Mouse (Mus musculus) midbrain, embryonic 10.5 days (tissue): ENCODE measurements around the gene Paqr8. TPM values are rescaled to one million over a fixed set of nuclear protein-coding genes. Genes with fewer than 3 reads are reported as not detected.

ENCODE experiments used
- DNase-seq: peaks from one replicate; pipeline ENCODE4 v3.0.0-alpha.2; 2017; ENCODE audit warnings: low spot score
- H3K27ac ChIP-seq: fragments of 300-500 bp; sonication (generic); replicated peaks from 2 replicates; pipeline ENCODE4 v1.5.1; 2016; ENCODE audit warnings: mild to moderate bottlenecking
- H3K27me3 ChIP-seq: fragments of 300-500 bp; sonication (generic); 2 replicates; pipeline ENCODE4 v1.6.1; 2016; ENCODE audit warnings: low read depth, mild to moderate bottlenecking; ENCODE audit not compliant: poor library complexity, severe bottlenecking
- H3K36me3 ChIP-seq: fragments of 300-500 bp; sonication (generic); 2 replicates; pipeline ENCODE4 v1.6.1; 2016; ENCODE audit warnings: mild to moderate bottlenecking, moderate library complexity
- H3K4me1 ChIP-seq: fragments of 300-500 bp; sonication (generic); 2 replicates; pipeline ENCODE4 v1.6.1; 2016
- H3K4me3 ChIP-seq: fragments of 300-500 bp; sonication (generic); 2 replicates; pipeline ENCODE4 v1.5.1; 2016; ENCODE audit warnings: mild to moderate bottlenecking, moderate library complexity
- H3K9me3 ChIP-seq: fragments of 300-500 bp; sonication (generic); replicated peaks from 2 replicates; pipeline ENCODE4 v1.6.1; 2016; ENCODE audit warnings: mild to moderate bottlenecking
- WGBS: fragments of 180-500 bp; shearing (Covaris S2); methylation state at CpG from one replicate; pipeline ENCODE4 v1.1.7; 2016; 5-methylcytosine and 5-hydroxymethylcytosine counted together
- polyA plus RNA-seq: library from polyadenylated mRNA; unstranded; fragments of >200 nt; fragmentation: Nextera tagmentation; extraction: Ambion mirVana; gene quantifications from 2 replicates; pipeline ENCODE4 v1.2.1, GENCODE M21; 2016

Paqr8 gene
- polyA plus RNA-seq, 1 experiment from 2014 or later: 5.3 TPM

DNA sequence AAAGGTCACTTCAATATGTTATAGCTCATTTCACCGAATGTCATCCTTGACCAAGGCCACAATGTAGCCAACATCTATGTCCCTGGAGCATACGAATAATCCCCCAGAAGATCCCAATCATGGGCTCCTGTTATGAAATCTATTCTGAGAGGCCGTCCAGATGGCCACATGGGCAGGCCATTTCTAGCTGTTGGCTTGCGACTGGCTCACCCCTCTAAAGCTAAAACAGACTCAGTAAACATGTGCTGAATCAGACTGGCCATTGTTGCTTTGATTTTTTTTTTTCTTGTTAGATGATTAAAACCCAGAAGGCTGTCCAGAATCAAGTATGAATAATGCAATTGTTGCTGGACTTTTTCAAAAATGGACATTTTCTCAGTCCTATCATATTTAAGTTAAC, 7.3 kb upstream of the Paqr8 start:
- H3K4me1 ChIP-seq: no peaks in the 10 kb centered on the region
- WGBS: 94% methylated on average over 4 of the region's 4 CpGs
- no peak overlapping the region for H3K4me3 ChIP-seq
- H3K9me3 ChIP-seq: no peaks in the 10 kb centered on the region
- H3K27ac ChIP-seq: no peak overlapping the region
- no peaks in the 10 kb centered on the region for H3K27me3 ChIP-seq
- no peak for DNase-seq
- H3K36me3 ChIP-seq: no peaks in the 10 kb centered on the region

DNA sequence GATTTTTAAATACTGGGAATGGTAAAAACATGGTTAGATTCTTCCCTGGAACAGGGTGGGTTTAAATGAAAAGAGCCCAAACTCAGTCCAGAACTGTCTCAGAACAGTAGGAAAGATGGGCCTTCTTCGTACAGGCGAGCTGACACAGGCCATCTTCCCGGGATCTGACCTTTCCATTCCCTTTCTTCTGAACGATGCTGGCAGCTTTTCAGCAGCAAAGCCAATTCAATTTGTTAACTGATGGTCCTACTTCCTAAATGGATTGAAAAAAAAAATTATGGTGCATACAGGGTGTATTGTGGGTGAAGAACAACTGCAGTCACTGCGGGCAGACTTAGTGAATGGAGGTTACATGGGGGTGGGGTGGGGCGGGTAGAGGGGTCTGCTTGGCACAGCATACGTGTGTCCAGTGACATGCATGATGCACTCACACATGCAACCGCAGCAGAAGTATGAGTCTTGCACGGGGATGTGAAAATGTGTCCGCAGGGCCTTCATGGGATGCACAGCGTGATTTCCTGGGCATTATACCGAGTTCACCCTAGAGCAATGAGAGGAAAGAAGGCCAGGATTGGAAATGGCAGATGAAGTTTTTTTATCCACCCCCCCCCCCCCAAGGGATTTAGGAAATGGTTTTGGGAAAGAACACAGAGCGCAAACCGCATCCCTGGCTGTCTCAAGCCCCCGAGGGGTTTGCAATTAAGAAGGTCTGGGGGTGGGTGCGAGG, 566 bp upstream of the Paqr8 start:
- H3K27me3 ChIP-seq: peaks cover 7% of the 10 kb centered on the region; the same call in 1 of the 2 replicates
- H3K4me3 ChIP-seq: peak overlapping the region; percentile 64
- H3K4me1 ChIP-seq: peaks cover 21% of the 10 kb centered on the region
- no peaks in the 10 kb centered on the region for H3K9me3 ChIP-seq
- no peaks in the 10 kb centered on the region for H3K36me3 ChIP-seq
- peak overlapping the region; percentile 84 for H3K27ac ChIP-seq
- DNase-seq: no peak
- WGBS: 26% methylated on average over 16 of the region's 16 CpGs

DNA sequence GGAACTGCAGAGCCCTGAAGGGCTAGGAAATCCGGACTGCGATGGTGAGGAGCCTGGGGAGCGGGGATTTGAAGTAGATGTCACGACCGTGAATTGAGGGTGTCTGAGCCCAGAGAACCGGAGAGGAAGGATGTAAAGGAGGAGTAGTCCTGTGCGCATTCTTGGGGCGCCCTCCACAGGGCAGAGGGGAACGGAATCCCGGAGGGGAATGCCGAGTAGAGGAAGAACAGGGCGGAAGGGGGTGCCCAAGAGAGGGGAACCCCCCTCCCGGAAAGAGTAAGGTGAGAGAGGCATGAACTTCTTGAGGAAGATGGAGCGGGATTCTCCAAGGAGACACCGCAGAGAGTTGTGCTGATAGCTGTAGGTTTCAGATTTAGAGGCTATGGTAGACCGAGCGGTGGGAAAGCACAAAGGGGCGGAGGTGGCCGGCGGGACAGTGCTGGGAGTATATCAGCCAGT, 564 bp downstream of the Paqr8 start:
- H3K36me3 ChIP-seq: no peaks in the 10 kb centered on the region
- H3K27ac ChIP-seq: peak overlapping the region; percentile 84
- WGBS: under 1% methylated on average over 20 of the region's 20 CpGs
- H3K9me3 ChIP-seq: no peaks in the 10 kb centered on the region
- H3K27me3 ChIP-seq: peaks cover 7% of the 10 kb centered on the region; the same call in 1 of the 2 replicates
- H3K4me1 ChIP-seq: peaks cover 21% of the 10 kb centered on the region
- DNase-seq: peak; percentile 73
- H3K4me3 ChIP-seq: peak overlapping the region; percentile 64

DNA sequence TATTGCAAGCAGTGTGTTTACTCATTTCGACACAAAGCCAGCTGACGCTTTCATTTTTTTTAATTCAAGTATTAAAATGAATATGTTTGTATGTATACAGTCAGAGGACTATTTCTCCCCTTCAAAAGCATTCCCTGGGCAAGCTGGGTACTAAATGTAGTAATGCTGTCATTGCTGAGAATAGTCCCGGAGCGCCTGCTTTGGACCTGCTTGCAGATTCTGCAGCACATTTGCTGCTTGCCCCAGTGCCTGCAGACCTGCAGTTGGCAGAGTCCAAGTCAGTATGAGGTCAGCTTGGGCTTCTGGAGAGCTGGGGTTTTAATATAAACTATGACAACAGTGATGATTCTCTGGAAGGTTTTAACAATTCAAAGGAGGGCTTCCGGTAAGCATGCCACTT, 2.7 kb downstream of the Paqr8 start:
- H3K4me3 ChIP-seq: no peak overlapping the region
- H3K27ac ChIP-seq: no peak overlapping the region
- H3K9me3 ChIP-seq: no peaks in the 10 kb centered on the region
- 92% methylated on average over 5 of the region's 5 CpGs for WGBS
- H3K27me3 ChIP-seq: peaks cover 7% of the 10 kb centered on the region; the same call in 1 of the 2 replicates
- no peak for DNase-seq
- H3K36me3 ChIP-seq: no peaks in the 10 kb centered on the region
- H3K4me1 ChIP-seq: peaks cover 21% of the 10 kb centered on the region

DNA sequence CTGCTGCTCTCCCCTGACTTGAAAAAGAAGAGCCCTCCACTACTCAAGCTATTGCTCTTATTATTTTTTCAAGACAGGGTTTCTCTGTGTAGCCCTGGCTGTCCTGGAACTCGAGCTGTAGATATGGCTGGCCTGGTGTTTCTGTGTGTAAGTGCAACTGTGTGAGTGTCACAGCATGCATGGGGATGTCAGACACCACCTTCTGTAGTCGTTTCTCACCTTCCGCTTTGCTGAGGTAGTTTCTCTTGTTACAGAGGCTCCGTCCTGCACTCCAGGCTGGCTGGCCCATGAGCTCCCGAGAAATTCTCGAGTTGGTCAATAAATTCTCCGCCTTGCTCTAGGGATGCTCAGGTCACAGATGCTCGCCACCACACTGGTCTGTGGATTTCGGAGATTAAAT, 8.0 kb downstream of the Paqr8 start:
- 86% methylated on average over 9 of the region's 9 CpGs for WGBS

DNA sequence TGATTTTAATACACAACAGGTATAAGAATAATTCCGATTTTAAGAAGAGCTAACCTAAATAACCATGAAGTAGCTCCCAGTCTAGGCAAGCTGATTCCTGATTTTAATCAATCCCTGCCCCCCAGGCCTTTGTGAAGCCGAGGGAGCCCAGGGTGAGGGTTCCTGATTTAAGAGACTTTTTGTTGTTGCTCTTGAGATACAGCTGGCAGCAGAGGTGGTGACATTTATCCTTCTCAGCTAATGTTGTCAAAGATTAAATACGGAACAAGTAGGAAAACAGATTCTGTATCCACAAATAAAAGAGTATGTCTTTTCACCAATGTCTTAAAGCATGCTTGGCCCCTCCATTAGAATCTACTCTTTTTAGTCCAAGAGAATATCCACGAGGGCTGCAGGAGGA, 9.9 kb downstream of the Paqr8 start:
- Histone ChIP-seq H3K4me1 (peaks cover 10% of the 10 kb centered on the region; the same call in 1 of the 2 replicates), H3K27me3 (no peaks in the 10 kb centered on the region), H3K4me3 (no peak overlapping the region), H3K36me3 (no peaks in the 10 kb centered on the region), H3K9me3 (no peaks in the 10 kb centered on the region), H3K27ac (no peak overlapping the region)
- DNase-seq: no peak
- 65% methylated on average over 4 of the region's 4 CpGs for WGBS

More for the DNA sequence above, 8.0 kb downstream of the Paqr8 start:
- Histone ChIP-seq H3K36me3 (no peaks in the 10 kb centered on the region), H3K4me1 (0 out of 2 replicates have a peak, but pooled peaks cover 10% of the 10 kb centered on the region), H3K27ac (no peak overlapping the region), H3K4me3 (no peak overlapping the region), H3K9me3 (no peaks in the 10 kb centered on the region), H3K27me3 (no peaks in the 10 kb centered on the region)
- no peak for DNase-seq

DNA sequence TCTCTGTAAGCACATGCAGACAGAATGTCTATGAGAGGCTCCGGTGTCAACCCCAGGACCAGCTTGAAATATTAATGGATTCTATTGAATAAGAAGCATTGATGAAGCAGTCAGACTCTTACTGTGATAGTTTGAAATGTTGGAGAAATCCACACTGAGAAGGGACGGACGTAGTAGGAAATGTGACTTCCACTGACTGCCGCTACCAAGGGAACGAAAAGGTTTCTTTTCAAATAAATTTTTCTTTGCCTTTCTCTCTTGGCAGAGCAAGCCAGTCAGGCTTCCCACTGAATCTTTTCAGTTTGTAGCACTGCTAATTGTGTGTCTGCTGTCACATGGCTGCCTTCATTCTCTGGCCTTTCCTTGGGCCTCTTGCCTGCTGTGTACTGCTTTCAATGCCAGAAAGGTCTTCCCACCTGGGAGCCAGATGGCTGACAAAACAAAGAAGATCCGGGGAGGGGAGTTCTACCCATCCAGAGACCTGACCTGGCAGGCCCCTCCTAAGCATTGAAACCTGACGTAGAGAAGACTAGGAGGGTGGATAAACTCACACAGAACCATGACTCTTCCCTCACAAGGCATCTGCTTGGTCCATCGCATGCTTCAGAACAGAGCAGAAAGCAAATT, 15.2 kb downstream of the Paqr8 start:
- Histone ChIP-seq H3K9me3 (no peaks in the 10 kb centered on the region), H3K27ac (peak overlapping the region; percentile 49; the same call in 1 of the 2 replicates), H3K27me3 (no peaks in the 10 kb centered on the region), H3K4me1 (peaks cover 18% of the 10 kb centered on the region), H3K36me3 (no peaks in the 10 kb centered on the region), H3K4me3 (no peak overlapping the region)
- WGBS: 78% methylated on average over 8 of the region's 8 CpGs
- no peak for DNase-seq

DNA sequence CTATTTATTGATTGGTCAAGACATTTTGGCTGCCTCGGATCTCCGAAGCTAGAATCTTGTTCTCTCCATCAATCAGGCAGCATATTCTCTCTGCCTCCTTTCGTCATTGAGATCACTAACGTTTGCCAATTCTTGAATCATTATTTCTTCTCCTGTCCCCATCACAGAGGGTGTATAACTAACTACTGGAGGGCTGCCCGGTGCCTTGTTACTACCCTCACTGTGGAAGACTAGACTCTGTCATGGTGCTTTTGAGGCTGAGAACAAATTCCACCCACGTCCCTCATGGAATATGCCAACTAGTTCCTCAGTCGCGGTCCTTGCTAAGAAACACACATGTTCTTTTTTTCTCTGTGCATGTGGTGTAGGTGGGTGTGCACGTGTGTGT, 15.7 kb downstream of the Paqr8 start:
- no peak overlapping the region for H3K4me3 ChIP-seq
- peaks cover 18% of the 10 kb centered on the region for H3K4me1 ChIP-seq
- no peaks in the 10 kb centered on the region for H3K36me3 ChIP-seq
- H3K27ac ChIP-seq: peak overlapping the region; percentile 49; the same call in 1 of the 2 replicates
- no peaks in the 10 kb centered on the region for H3K9me3 ChIP-seq
- H3K27me3 ChIP-seq: no peaks in the 10 kb centered on the region
- DNase-seq: no peak
- whole genome bisulfite sequencing: 93% methylated on average over 9 of the region's 9 CpGs

DNA sequence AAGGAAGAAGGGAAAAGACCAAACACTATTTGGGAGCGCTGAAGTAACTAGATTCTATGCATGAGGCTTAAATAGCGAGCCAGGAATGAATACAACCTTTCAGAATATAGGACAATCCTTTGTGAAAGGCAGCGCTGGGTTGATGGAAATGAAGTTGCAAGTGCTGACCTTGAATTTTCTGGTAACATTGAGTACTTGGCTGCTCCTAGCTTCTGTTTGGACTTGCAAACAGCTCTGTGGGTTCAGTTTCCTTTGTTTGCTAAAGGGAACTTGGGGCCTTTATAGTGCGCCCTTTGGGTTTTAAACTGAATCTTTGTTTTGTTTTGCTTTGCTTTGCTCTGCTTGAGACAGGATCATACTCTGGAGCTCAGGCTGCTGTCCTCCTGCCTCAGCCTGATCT, 18.1 kb downstream of the Paqr8 start:
- peak; percentile 18 for DNase-seq
- Histone ChIP-seq H3K27ac (peak overlapping the region; percentile 39), H3K36me3 (no peaks in the 10 kb centered on the region), H3K4me3 (no peak overlapping the region), H3K4me1 (peaks cover 28% of the 10 kb centered on the region), H3K9me3 (no peaks in the 10 kb centered on the region), H3K27me3 (no peaks in the 10 kb centered on the region)
- 18% methylated on average over 4 of the region's 4 CpGs for WGBS

DNA sequence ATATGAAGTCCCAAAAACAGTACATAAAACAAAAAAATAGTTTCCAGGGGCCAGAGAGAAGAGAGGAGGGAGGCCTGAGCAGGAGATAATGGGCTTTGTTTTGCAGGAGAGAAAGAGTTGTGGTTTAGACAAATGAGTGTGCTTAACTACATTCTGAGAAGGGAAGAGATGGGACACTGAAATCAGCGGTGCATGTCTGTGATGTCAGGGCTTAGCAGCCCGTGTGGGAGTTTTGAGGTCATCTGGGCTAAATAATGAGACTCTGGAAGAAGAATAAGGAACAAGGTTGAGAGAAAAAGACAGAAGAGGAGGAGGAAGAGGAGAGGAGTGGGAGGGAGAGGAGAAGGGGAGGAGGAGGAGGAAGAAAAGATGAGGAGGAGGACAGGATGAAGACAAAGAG, 21.7 kb downstream of the Paqr8 start:
- H3K9me3 ChIP-seq: no peaks in the 10 kb centered on the region
- DNase-seq: no peak
- peaks cover 28% of the 10 kb centered on the region for H3K4me1 ChIP-seq
- H3K27ac ChIP-seq: peak overlapping the region; percentile 73
- H3K4me3 ChIP-seq: no peak overlapping the region
- H3K36me3 ChIP-seq: no peaks in the 10 kb centered on the region
- 19% methylated on average over 2 of the region's 2 CpGs for WGBS
- H3K27me3 ChIP-seq: no peaks in the 10 kb centered on the region

DNA sequence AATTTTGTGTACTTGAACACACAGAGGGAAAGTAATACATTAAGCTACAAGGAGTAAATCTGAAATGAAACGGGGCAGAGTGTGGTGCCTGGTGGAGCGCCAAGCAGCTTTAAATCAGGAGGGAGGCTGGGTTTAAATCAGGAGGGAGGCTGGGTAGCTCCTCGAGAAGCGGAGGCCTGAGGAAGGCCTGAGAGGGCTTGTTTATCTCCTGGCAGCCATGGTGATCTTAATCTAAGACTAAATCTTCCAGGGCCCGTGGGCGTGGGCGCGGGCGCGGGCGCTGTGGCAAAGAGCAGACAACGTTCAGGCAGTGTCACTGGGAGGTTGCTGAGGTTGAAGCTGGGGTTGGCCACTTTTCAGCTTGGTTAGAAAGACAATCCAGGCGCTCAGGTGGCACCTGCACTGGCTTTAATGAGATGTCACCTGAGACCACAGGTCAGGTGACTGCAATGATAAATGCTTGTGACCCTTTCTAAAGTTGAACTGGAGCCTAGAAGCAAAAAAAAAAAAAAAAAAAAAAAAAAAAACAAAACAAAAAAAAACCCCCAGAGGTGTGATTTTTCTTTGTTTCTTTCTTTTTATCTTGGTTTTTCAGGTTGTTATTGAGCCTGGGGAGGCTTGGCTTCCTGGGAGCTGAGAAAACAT, 22.2 kb downstream of the Paqr8 start:
- Histone ChIP-seq H3K9me3 (no peaks in the 10 kb centered on the region), H3K27ac (peak overlapping the region; percentile 73), H3K36me3 (no peaks in the 10 kb centered on the region), H3K4me1 (peaks cover 25% of the 10 kb centered on the region), H3K27me3 (no peaks in the 10 kb centered on the region), H3K4me3 (no peak overlapping the region)
- WGBS: 55% methylated on average over 13 of the region's 13 CpGs
- DNase-seq: peak; percentile 18

DNA sequence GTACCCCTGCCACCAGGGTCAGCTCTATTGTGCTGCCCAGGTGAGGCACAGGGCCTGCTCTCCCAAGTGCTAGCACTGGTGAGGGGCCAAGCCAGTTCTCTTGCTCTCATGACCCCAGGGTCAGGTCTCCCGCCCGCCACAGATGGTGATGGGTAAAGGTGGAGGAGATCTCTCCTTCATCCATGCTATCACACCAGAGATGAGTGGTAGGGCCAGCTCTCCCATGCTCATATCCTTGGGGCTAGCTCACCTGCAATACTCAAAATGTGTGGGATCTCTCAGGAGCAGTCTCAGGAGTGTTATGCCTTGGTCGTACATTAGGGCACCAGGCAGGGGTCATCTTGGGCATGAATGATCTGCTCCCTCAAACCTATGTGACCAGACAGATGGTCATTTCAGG, 24.4 kb downstream of the Paqr8 start:
- H3K9me3 ChIP-seq: no peaks in the 10 kb centered on the region
- peaks cover 10% of the 10 kb centered on the region for H3K4me1 ChIP-seq
- WGBS: 97% methylated on average over 3 of the region's 3 CpGs
- H3K27ac ChIP-seq: no peak overlapping the region
- no peaks in the 10 kb centered on the region for H3K36me3 ChIP-seq
- H3K27me3 ChIP-seq: no peaks in the 10 kb centered on the region
- no peak overlapping the region for H3K4me3 ChIP-seq
- DNase-seq: no peak

DNA sequence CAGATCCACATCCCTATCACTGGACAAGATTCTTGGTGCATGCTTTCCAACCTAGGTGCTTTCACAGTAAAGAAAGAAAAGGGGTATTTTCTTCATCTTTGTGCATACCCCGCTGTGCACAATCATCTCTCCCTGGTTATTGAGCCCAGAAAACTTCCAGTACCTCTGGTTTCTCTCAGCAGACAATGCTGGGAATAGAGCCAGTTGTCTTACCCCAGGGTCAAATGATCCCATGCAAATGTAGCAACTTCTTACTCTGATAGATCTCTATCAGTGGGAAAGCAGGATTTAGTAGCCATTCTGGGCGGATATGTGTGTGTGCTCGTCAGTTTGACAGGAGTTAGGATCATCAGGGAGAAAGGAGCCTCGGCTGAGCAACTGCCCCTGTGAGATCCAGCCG, 25.2 kb downstream of the Paqr8 start:
- Histone ChIP-seq H3K36me3 (no peaks in the 10 kb centered on the region), H3K4me1 (peaks cover 10% of the 10 kb centered on the region), H3K27ac (no peak overlapping the region), H3K4me3 (no peak overlapping the region), H3K27me3 (no peaks in the 10 kb centered on the region), H3K9me3 (no peaks in the 10 kb centered on the region)
- WGBS: 83% methylated on average over 5 of the region's 5 CpGs
- no peak for DNase-seq
